Mouse (Mus musculus) WW6 (cell line): ENCODE measurements around the gene Fads6.

Source experiments
- DNase-seq: peaks from one replicate; pipeline ENCODE4 v3.0.0-alpha.2; 2013; ENCODE audit warnings: low read depth, low spot score

Gene Fads6

GRCm38 (mm10) chr11:115257775-115258510 is 39.5 kb downstream of the Fads6 start:
- DNase-seq: peak; percentile 82

GRCm38 (mm10) chr11:115251258-115251657 is 46.2 kb downstream of the Fads6 start:
- no peak for DNase-seq

GRCm38 (mm10) chr11:115250405-115251090 is 46.9 kb downstream of the Fads6 start:
- peak; percentile 59 for DNase-seq

GRCm38 (mm10) chr11:115249721-115250404 is 47.6 kb downstream of the Fads6 start:
- DNase-seq: no peak

- no peak for DNase-seq
These were observed 49.5 kb downstream of the Fads6 start for GRCm38 (mm10) chr11:115247945-115248344.

- no peak for DNase-seq
These were observed 50.2 kb downstream of the Fads6 start for GRCm38 (mm10) chr11:115247240-115247639.

- DNase-seq: no peak
These were observed 51.1 kb downstream of the Fads6 start for GRCm38 (mm10) chr11:115246386-115246785.

- DNase-seq: no peak
These were observed 52.6 kb downstream of the Fads6 start for GRCm38 (mm10) chr11:115244840-115245239.

- DNase-seq: no peak
These were observed 53.7 kb downstream of the Fads6 start for GRCm38 (mm10) chr11:115243783-115244182.

- no peak for DNase-seq
These were observed 54.7 kb downstream of the Fads6 start for GRCm38 (mm10) chr11:115242746-115243145.

GRCm38 (mm10) chr11:115241402-115241801 is 56.1 kb downstream of the Fads6 start:
- DNase-seq: no peak

- DNase-seq: no peak
These were observed 60.9 kb downstream of the Fads6 start for GRCm38 (mm10) chr11:115236570-115236969.

- no peak for DNase-seq
These were observed 63.0 kb downstream of the Fads6 start for GRCm38 (mm10) chr11:115234320-115235044.

- DNase-seq: no peak
These were observed 63.8 kb downstream of the Fads6 start for GRCm38 (mm10) chr11:115233526-115234290.

- DNase-seq: no peak
These were observed 64.6 kb downstream of the Fads6 start for GRCm38 (mm10) chr11:115232889-115233288.

GRCm38 (mm10) chr11:115231924-115232323 is 65.5 kb downstream of the Fads6 start:
- DNase-seq: no peak

GRCm38 (mm10) chr11:115231168-115231915 is 66.1 kb downstream of the Fads6 start:
- no peak for DNase-seq
